Mouse (Mus musculus) cortical plate, adult 2 months (tissue): ENCODE measurements around the gene Vmn1r7.

ENCODE experiments used
- CTCF ChIP-seq: fragments of 200-500 bp; IDR thresholded peaks from 2 replicates; pipeline ENCODE4 v1.5.1; 2011; ENCODE audit warnings: mild to moderate bottlenecking, control low read depth, low read length; ENCODE audit not compliant: insufficient read depth; ENCODE audit errors: extremely low read depth
- POLR2A ChIP-seq: fragments of 200-500 bp; IDR thresholded peaks from 2 replicates; pipeline ENCODE4 v1.6.1; 2011; ENCODE audit warnings: mild to moderate bottlenecking, low read length, control low read depth; ENCODE audit not compliant: insufficient read depth; ENCODE audit errors: extremely low read depth

DNA sequence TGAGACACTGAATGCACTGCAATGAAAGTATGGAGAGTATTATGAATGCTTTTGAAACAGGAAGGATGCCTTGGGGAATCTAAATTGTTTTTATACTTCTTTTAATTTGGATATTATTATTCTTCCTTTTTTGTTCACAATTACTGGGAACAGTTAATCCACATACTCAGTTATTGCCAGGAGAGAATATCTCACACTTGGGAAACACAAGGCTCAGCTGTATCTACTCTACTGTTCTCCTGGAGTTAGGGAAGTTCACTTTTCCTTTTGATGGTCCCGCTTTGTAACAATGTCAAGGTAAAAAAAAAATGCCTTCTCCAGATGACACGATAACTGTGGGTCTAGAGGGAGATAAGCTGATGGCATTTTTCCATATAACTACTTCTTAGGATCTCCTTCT lies 28.2 kb downstream of the Vmn1r7 start, which contains the start of gene Vmn1r6:
- no peak for TF ChIP-seq CTCF
- no peak for TF ChIP-seq POLR2A
